Mouse (Mus musculus): ENCODE data around the gene Parn.

DNA sequence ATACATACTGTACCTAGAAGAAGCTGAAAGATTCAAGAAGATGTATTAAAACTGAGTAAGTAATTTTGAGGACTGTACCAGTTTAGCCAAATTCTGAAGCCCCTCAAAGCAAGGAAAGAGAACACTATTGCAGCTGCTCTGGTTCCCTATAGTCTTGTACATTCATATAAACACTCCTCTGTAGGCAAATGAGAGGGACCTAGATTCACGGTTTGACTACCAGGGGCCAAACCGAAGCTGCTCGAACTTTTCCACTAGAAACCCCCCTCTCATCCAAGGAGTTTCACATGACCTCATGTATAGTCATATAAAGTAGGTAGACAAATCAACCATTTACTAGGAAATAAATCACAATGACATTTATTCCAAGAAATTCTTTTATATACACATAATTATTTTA is 9.1 kb downstream of the Parn start:
- TF ChIP-seq EP300 (IDR thresholded peaks at IDR 0.05; ENCODE audit: low read depth) (no peak), CTCF (IDR thresholded peaks at IDR 0.05; ENCODE audit: low read depth) (no peak)
